Mouse (Mus musculus) CD4-positive, CD25-positive, alpha-beta regulatory T cell, adult 2 months (primary cell): ENCODE results near the gene Pagr1b.

Experiments used
- DNase-seq: peaks from one replicate; pipeline ENCODE4 v3.0.0-alpha.2; 2012; ENCODE audit warnings: low read depth, low spot score

The Pagr1b gene

GRCm38 (mm10) chr7:126999568-126999967, 16.7 kb downstream of the Pagr1b start:
- peak; percentile 66 for DNase-seq

GRCm38 (mm10) chr7:126996449-126996848, 19.8 kb downstream of the Pagr1b start:
- DNase-seq, result peak; percentile 29

GRCm38 (mm10) chr7:126988816-126989215, 27.5 kb downstream of the Pagr1b start:
- no peak for DNase-seq

GRCm38 (mm10) chr7:126986319-126986718, 30.0 kb downstream of the Pagr1b start:
- peak; percentile 62 for DNase-seq

- DNase-seq, result no peak
Observed at GRCm38 (mm10) chr7:126984667-126985444, 31.4 kb downstream of the Pagr1b start.

- DNase-seq, result no peak
Observed at GRCm38 (mm10) chr7:126983113-126983512, 33.2 kb downstream of the Pagr1b start.

- DNase-seq, result no peak
Observed at GRCm38 (mm10) chr7:126982054-126982453, 34.2 kb downstream of the Pagr1b start.

GRCm38 (mm10) chr7:126981601-126982000, 34.7 kb downstream of the Pagr1b start:
- no peak for DNase-seq

GRCm38 (mm10) chr7:126978841-126979240, 37.4 kb downstream of the Pagr1b start:
- DNase-seq, result peak; percentile 58

GRCm38 (mm10) chr7:126976878-126977459, 39.3 kb downstream of the Pagr1b start:
- DNase-seq, result no peak

GRCm38 (mm10) chr7:126975950-126976866, 40.1 kb downstream of the Pagr1b start, which contains the start of gene Cdiptos:
Gene Cdiptos (minus strand): TSS chr7:126976098.
- peak; percentile 97 for DNase-seq

GRCm38 (mm10) chr7:126975893-126975949, 40.6 kb downstream of the Pagr1b start, which contains the start of gene Cdipt:
Gene Cdipt (plus strand): TSS chr7:126975914.
- no peak for DNase-seq

- DNase-seq, result no peak
Observed at GRCm38 (mm10) chr7:126975493-126975892, 40.8 kb downstream of the Pagr1b start.

- no peak for DNase-seq
Observed at GRCm38 (mm10) chr7:126967361-126967760, 48.9 kb downstream of the Pagr1b start.

GRCm38 (mm10) chr7:126965568-126965967, 50.7 kb downstream of the Pagr1b start:
- DNase-seq, result no peak

GRCm38 (mm10) chr7:126963548-126964286, 52.6 kb downstream of the Pagr1b start:
- peak; percentile 53 for DNase-seq

- no peak for DNase-seq
Observed at GRCm38 (mm10) chr7:126961965-126962364, 54.3 kb downstream of the Pagr1b start.

- no peak for DNase-seq
Observed at GRCm38 (mm10) chr7:126961095-126961494, 55.2 kb downstream of the Pagr1b start.

- no peak for DNase-seq
Observed at GRCm38 (mm10) chr7:126959780-126960179, 56.5 kb downstream of the Pagr1b start.

- DNase-seq, result no peak
Observed at GRCm38 (mm10) chr7:126955125-126955524, 61.2 kb downstream of the Pagr1b start.

- peak; percentile 10 for DNase-seq
Observed at GRCm38 (mm10) chr7:126952646-126953045, 63.6 kb downstream of the Pagr1b start.

GRCm38 (mm10) chr7:126951741-126952140, 64.5 kb downstream of the Pagr1b start:
- DNase-seq, result no peak
